Mouse (Mus musculus) T-helper 2 cell (primary cell): ENCODE data around the gene Gstp1.
"Not testable (repeated sequence)": the region's sequence is repeated elsewhere in the genome, so short reads cannot be mapped to it uniquely, and the experiment has no call there.

Experiments
- in situ Hi-C: fragments of 300-600 bp; cut with MboI, MseI; formaldehyde crosslinking; loops from one replicate; pipeline ENCODE4 v1.15.1; 2025; ENCODE audit warnings: high pct_unique_total_duplicates

The Gstp1 gene

GRCm38 (mm10) chr19:4060044-4060898 lies 22.5 kb upstream of the Gstp1 start:
- in situ Hi-C loops = not testable (repeated sequence)

GRCm38 (mm10) chr19:4059069-4059740 lies 21.4 kb upstream of the Gstp1 start, which contains the start of gene Gstp3:
Gene Gstp3 (minus strand): TSS chr19:4059569.
- in situ Hi-C loops = loop anchor here (5.0 kb wide), 2 partner anchors 33 to 78 kb away; partner anchors contain the start of gene Gpr152

DNA sequence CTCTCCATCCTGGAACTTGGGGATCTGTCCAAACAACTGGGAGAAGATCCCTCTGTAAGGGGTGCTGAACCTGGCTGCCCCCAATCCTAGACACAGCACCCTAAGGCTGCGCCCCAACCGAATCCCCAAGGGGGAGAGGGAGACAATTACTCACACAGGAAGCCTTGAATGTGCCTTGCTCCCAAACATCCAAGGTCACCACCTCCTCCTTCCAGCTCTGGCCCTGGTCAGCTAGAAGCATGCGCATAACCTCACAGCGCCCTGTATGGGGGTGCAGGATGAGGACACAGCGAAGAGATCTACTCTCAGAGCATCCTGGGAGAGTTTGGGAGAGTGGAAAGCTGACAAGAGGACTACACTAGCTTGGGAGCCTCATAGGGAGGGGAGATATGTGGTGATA lies 20.8 kb upstream of the Gstp1 start:
- in situ Hi-C loops = loop anchor here (5.0 kb wide), 2 partner anchors 34 to 79 kb away; partner anchors contain the start of gene Gpr152

GRCm38 (mm10) chr19:4057962-4058361 lies 20.2 kb upstream of the Gstp1 start:
- in situ Hi-C loops = loop anchor here (5.0 kb wide), 2 partner anchors 34 to 79 kb away; partner anchors contain the start of gene Gpr152

GRCm38 (mm10) chr19:4057389-4057788 lies 19.6 kb upstream of the Gstp1 start:
- in situ Hi-C loops = loop anchor here (5.0 kb wide), 2 partner anchors 35 to 80 kb away; partner anchors contain the start of gene Gpr152

DNA sequence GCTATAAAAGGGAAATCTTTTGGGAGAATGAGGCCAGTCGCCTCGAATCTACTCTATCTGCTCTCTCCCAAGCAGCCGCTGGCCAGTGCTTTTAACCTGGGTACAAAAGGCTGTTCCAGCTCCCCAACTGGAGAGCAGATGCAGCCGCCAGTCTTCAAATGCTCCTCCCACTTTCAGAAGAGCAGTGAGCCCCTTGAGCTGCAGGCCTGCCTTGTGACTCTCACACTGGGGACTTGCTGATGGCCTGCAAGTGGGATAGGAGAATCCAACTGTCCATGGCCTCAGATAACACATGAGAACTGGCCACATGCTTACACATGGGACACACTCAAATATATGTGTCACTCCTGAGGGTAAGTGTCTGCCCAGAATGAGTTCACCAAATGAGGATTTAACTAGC lies 18.9 kb upstream of the Gstp1 start:
- in situ Hi-C loops = loop anchor here (5.0 kb wide), 2 partner anchors 36 to 81 kb away; partner anchors contain the start of gene Gpr152

DNA sequence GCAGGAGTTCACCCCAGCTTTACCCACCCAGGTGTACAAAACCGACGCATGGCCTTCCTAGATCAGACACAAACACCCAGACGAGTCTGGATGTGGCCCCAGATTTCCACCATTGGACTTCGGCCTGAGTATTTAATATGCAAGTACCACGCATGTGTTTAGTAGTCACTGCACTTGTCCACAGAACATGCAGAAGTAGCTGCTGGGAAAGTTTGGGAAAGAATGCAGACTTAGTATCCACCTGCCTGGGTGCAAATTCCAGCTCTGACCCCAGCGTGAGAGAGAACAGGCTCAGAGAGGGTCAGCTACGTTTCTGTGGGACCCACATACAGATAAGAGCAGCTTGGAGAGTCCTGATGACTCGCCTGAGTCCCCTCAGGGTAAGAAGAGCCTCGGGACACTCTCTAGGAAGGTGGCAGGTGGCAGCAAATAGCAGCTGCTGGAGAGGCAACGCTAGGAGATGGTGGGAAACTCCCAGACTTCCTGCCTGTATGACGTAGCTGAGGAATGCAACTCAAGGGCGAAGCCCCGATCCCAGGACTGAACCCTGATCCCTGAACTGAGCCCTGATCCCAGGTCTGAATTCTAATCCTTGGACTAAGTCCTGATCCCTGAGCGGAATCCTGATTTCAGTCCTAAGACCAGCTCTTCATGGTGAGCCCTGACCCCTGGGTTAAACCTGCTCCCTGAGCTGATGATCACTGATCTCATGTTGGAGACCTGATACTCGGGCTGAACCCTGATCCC lies 18.3 kb upstream of the Gstp1 start:
- in situ Hi-C loops = loop anchor here (5.0 kb wide), 2 partner anchors 36 to 81 kb away; partner anchors contain the start of gene Gpr152

DNA sequence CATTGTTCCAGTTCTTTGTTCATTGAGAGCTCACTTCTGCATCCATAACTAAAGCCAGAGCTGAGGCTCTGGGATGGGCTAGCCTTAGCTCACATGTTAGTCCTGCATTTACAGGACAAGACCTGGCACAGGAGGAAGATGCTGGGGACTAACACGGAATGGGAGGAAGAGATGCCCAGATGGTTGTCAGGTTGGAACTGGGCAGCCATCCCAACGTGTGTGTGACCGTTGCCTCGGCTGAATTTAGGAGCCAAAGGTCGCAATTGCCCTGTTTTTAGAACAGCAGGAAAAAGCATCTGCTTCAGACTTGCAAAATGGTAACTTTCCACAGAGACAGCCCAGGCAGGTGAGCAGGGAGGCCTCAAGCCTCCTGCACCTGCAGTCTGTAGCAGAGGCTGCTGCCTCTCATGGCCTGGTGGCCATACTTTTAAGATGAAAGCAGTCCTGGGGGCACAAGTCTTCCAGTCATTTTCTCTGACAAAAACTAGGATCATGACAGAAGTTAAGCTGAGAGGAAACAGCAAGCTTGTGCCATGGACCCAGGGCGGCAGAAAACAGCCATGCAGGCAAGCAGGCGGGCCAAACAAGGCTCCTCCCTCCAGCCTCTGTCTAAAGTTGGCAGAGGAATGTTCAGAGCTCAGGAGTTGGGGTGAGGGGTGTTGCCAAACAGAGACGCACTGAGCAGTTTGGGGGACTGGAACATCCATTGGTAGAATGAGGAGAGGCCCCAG lies 17.6 kb upstream of the Gstp1 start:
- in situ Hi-C loops = loop anchor here (5.0 kb wide), 2 partner anchors 37 to 82 kb away; partner anchors contain the start of gene Gpr152

GRCm38 (mm10) chr19:4054613-4055012 lies 16.8 kb upstream of the Gstp1 start:
- in situ Hi-C loops = loop anchor here (5.0 kb wide), 2 partner anchors 38 to 83 kb away; partner anchors contain the start of gene Gpr152

- in situ Hi-C loops = no loop called here
Measured at GRCm38 (mm10) chr19:4052516-4053030, 14.8 kb upstream of the Gstp1 start.

GRCm38 (mm10) chr19:4051741-4052515 lies 14.1 kb upstream of the Gstp1 start:
- in situ Hi-C loops = no loop called here

DNA sequence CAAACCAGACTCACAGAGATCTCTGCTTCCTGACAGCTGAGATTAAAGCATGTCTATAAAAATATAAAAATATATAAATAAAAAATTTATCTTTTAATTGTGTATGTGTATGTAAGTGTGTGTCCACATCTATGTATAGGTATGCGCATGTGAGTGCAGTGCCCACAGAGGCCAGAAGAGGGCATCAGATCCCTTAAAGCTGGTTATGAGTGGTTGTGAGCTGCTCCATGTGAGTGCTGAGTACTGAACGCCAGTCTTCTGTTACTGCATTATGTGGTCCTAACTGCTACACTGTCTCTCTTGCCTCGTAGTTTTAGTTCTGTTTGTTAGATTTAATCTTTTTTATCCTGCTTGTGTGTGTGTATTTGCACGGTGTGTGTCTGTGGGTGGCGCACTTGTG lies 13.2 kb upstream of the Gstp1 start:
- in situ Hi-C loops = no loop called here

- in situ Hi-C loops = not testable (repeated sequence)
Measured at GRCm38 (mm10) chr19:4049069-4049468, 11.3 kb upstream of the Gstp1 start.

GRCm38 (mm10) chr19:4047859-4048258 lies 10.1 kb upstream of the Gstp1 start:
- in situ Hi-C loops = no loop called here

GRCm38 (mm10) chr19:4046866-4047254 lies 9.1 kb upstream of the Gstp1 start:
- in situ Hi-C loops = no loop called here

DNA sequence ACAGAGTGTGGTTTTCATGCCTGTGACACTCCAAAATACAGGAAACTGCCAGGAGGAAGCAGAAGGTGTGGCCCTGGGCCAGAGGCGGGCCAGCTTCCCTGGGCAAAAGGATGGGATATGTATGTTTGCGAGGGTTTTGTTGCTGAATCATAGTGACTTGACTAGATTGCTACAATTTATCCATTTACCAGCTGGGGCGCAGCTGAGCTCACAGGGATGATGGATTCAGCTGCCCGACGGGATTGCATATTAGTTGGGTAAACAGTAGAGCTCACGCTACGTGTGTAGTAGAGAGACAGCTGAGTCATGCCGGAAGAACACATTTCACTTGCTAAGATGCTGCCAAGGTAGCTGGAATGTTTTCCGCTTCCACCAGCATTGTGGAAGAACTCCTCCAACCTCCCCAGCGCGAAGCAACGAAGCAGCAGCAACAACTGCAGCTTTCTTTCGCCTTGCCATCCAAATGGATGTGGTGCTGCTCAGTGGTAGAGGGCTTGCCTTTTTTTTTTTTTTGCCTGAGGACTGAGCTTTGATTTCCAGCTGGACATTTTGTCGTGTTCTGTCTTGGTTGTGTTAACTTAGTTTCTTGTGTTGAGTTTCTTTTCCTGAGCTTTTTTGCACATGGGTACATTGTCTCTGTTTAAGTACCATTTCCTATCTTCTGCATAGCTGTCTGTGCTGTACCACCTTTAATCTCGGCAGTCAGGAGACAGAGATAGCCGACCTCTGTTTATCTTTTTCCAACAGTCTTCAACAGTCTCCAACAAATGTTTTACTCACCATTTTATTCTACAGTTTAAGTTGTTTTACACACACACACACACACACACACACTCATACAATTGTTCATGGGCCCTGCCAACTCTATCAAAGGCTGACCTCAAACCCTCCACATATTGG lies 8.4 kb upstream of the Gstp1 start, which contains the start of gene Gstp2:
TSS of gene Gstp2 (minus strand) at position 58 of the 900 bp plus-strand sequence.
- in situ Hi-C loops = no loop called here

DNA sequence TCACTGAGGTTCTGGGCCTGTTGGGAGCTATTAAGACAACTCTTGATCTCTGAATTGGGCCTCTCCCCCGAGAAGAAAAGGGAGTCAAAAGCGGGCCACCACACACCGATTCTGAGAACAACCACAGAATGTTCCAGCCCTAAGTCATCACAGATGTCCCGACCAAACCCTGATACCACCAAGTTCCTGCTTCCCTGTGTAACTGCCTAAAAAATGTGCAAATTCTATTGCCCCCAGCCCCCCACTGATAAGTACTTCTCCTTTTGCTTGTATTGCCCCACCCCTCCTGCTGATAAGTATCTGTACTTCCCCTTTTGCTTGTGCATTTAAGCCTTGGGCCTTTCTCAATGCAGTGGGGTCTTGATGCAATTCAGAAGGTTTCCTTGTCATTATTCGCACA lies 6.3 kb upstream of the Gstp1 start:
- in situ Hi-C loops = not testable (repeated sequence)

DNA sequence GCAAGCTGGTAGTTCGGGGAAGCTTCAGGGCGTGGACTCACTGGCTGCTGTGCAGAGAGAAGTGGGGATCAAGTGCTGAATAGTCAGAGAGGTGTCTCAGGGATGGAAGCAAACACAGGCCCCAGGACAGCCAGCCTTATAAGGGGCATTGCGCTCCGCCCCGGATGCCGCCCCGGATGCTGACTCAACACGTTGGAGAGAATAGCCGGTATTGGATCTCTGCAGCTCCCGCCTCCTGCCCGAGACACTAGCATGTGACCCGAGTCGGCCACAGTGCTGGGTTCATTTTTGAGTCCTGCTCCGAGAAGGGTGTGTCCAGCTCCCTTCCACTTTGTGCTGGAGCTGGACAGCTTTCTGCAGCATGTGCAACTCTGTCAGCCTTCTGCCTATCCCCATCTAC lies 4.3 kb upstream of the Gstp1 start:
- in situ Hi-C loops = no loop called here

- in situ Hi-C loops = not testable (repeated sequence)
Measured at GRCm38 (mm10) chr19:4041500-4041899, 3.7 kb upstream of the Gstp1 start.
